Mouse (Mus musculus) embryonic facial prominence, embryonic 15.5 days (tissue): Measurements from ENCODE around the gene Slc4a4. TPM values are rescaled to one million over a fixed set of nuclear protein-coding genes. Genes with fewer than 3 reads are reported as not detected.
"Not testable (repeated sequence)": the region's sequence is repeated elsewhere in the genome, so short reads cannot be mapped to it uniquely, and the experiment has no call there.

Experiments used
- ATAC-seq: fragments of 200-750 bp; cut with Nextera tagmentation; 2 replicates; pipeline ENCODE4 v1.8.0; 2017; ENCODE audit warnings: low read depth, moderate TSS enrichment; ENCODE audit not compliant: insufficient number of reproducible peaks, low FRiP score, low TSS enrichment
- H3K27ac ChIP-seq: fragments of 300-500 bp; sonication (generic); replicated peaks from 2 replicates; pipeline ENCODE4 v1.5.1; 2015; ENCODE audit warnings: mild to moderate bottlenecking, inconsistent platforms
- H3K27me3 ChIP-seq: fragments of 300-500 bp; sonication (generic); 2 replicates; pipeline ENCODE4 v1.6.1; 2015; ENCODE audit warnings: inconsistent platforms
- H3K36me3 ChIP-seq: fragments of 300-500 bp; sonication (generic); 2 replicates; pipeline ENCODE4 v1.6.1; 2015; ENCODE audit warnings: mild to moderate bottlenecking, inconsistent platforms
- H3K4me1 ChIP-seq: fragments of 300-500 bp; sonication (generic); 2 replicates; pipeline ENCODE4 v1.6.1; 2015; ENCODE audit warnings: inconsistent platforms
- H3K4me2 ChIP-seq: fragments of 300-500 bp; sonication (generic); replicated peaks from 2 replicates; pipeline ENCODE4 v1.6.1; 2015; ENCODE audit warnings: mild to moderate bottlenecking, inconsistent platforms
- H3K4me3 ChIP-seq: fragments of 300-500 bp; sonication (generic); replicated peaks from 2 replicates; pipeline ENCODE4 v1.5.1; 2015; ENCODE audit warnings: mild to moderate bottlenecking, inconsistent platforms
- H3K9ac ChIP-seq: fragments of 300-500 bp; sonication (generic); 2 replicates; pipeline ENCODE4 v1.6.1; 2015; ENCODE audit warnings: inconsistent platforms
- H3K9me3 ChIP-seq: fragments of 300-500 bp; sonication (generic); replicated peaks from 2 replicates; pipeline ENCODE4 v1.6.1; 2016; ENCODE audit warnings: inconsistent platforms
- WGBS: fragments of 180-500 bp; shearing (Covaris S2); methylation state at CpG from one replicate; pipeline ENCODE4 v1.1.7; 2015; 5-methylcytosine and 5-hydroxymethylcytosine counted together
- polyA plus RNA-seq: library from polyadenylated mRNA; unstranded; fragments of >200 nt; fragmentation: Nextera tagmentation; extraction: Ambion mirVana; gene quantifications from 2 replicates; pipeline ENCODE4 v1.2.1, GENCODE M21; 2015

Gene Slc4a4
- polyA plus RNA-seq, 1 experiment from 2014 or later: 2.8 TPM

- H3K27me3 ChIP-seq: no peaks in the 10 kb centered on the region
- 77% methylated on average over 3 of the region's 3 CpGs for WGBS
- H3K9ac ChIP-seq: no peak overlapping the region
- no peaks in the 10 kb centered on the region for H3K9me3 ChIP-seq
- H3K36me3 ChIP-seq: no peaks in the 10 kb centered on the region
- no peaks in the 10 kb centered on the region for H3K4me1 ChIP-seq
- H3K4me2 ChIP-seq: no peak overlapping the region
- no peak overlapping the region for H3K27ac ChIP-seq
- H3K4me3 ChIP-seq: no peak overlapping the region
- no peak for ATAC-seq
Measured at GRCm38 (mm10) chr5:88982040-88982736, 95.6 kb downstream of the Slc4a4 start.

- no peak overlapping the region for H3K27ac ChIP-seq
- no peak overlapping the region for H3K9ac ChIP-seq
- H3K36me3 ChIP-seq: no peaks in the 10 kb centered on the region
- no peak overlapping the region for H3K4me3 ChIP-seq
- H3K4me1 ChIP-seq: no peaks in the 10 kb centered on the region
- H3K4me2 ChIP-seq: no peak overlapping the region
- ATAC-seq: no peak
- no peaks in the 10 kb centered on the region for H3K27me3 ChIP-seq
- 90% methylated on average over 2 of the region's 2 CpGs for WGBS
- no peaks in the 10 kb centered on the region for H3K9me3 ChIP-seq
Measured at GRCm38 (mm10) chr5:88983170-88983569, 96.6 kb downstream of the Slc4a4 start.

- Histone ChIP-seq H3K27ac (no peak overlapping the region), H3K36me3 (no peaks in the 10 kb centered on the region), H3K4me2 (no peak overlapping the region), H3K4me1 (no peaks in the 10 kb centered on the region), H3K27me3 (no peaks in the 10 kb centered on the region), H3K9ac (no peak overlapping the region), H3K4me3 (no peak overlapping the region), H3K9me3 (no peaks in the 10 kb centered on the region)
- no peak for ATAC-seq
- WGBS: 85% methylated on average over 7 of the region's 7 CpGs
Measured at GRCm38 (mm10) chr5:88983652-88984051, 97.0 kb downstream of the Slc4a4 start.

GRCm38 (mm10) chr5:88989018-88989417 is 102.4 kb downstream of the Slc4a4 start:
- no peak for ATAC-seq
- no peaks in the 10 kb centered on the region for H3K27me3 ChIP-seq
- no peak overlapping the region for H3K4me2 ChIP-seq
- H3K9me3 ChIP-seq: no peaks in the 10 kb centered on the region
- no peak overlapping the region for H3K4me3 ChIP-seq
- H3K27ac ChIP-seq: no peak overlapping the region
- H3K4me1 ChIP-seq: no peaks in the 10 kb centered on the region
- no peak overlapping the region for H3K9ac ChIP-seq
- no peaks in the 10 kb centered on the region for H3K36me3 ChIP-seq

- Histone ChIP-seq H3K4me3 (no peak overlapping the region), H3K27me3 (no peaks in the 10 kb centered on the region), H3K9me3 (no peaks in the 10 kb centered on the region), H3K9ac (no peak overlapping the region), H3K4me2 (no peak overlapping the region), H3K27ac (no peak overlapping the region), H3K36me3 (no peaks in the 10 kb centered on the region), H3K4me1 (no peaks in the 10 kb centered on the region)
- 78% methylated on average over 9 of the region's 9 CpGs for WGBS
- no peak for ATAC-seq
Measured at GRCm38 (mm10) chr5:88990196-88990747, 103.7 kb downstream of the Slc4a4 start.

GRCm38 (mm10) chr5:88991309-88991708 is 104.7 kb downstream of the Slc4a4 start:
- H3K4me3 ChIP-seq, H3K4me1 ChIP-seq, H3K4me2 ChIP-seq, H3K36me3 ChIP-seq, H3K9me3 ChIP-seq, H3K27me3 ChIP-seq, H3K27ac ChIP-seq, ATAC-seq, H3K9ac ChIP-seq: not testable (repeated sequence)
- WGBS: 79% methylated on average over 2 of the region's 2 CpGs

- H3K4me3 ChIP-seq: no peak overlapping the region
- no peak overlapping the region for H3K27ac ChIP-seq
- WGBS: 87% methylated on average over 5 of the region's 5 CpGs
- ATAC-seq: no peak
- no peaks in the 10 kb centered on the region for H3K4me1 ChIP-seq
- no peaks in the 10 kb centered on the region for H3K27me3 ChIP-seq
- no peaks in the 10 kb centered on the region for H3K36me3 ChIP-seq
- H3K9me3 ChIP-seq: no peaks in the 10 kb centered on the region
- no peak overlapping the region for H3K9ac ChIP-seq
- H3K4me2 ChIP-seq: no peak overlapping the region
Measured at GRCm38 (mm10) chr5:88994533-88994932, 107.9 kb downstream of the Slc4a4 start.

- 92% methylated on average over 8 of the region's 8 CpGs for WGBS
- H3K4me2 ChIP-seq: no peak overlapping the region
- no peaks in the 10 kb centered on the region for H3K4me1 ChIP-seq
- H3K9ac ChIP-seq: no peak overlapping the region
- H3K27ac ChIP-seq: no peak overlapping the region
- ATAC-seq: no peak
- no peaks in the 10 kb centered on the region for H3K36me3 ChIP-seq
- no peaks in the 10 kb centered on the region for H3K27me3 ChIP-seq
- H3K9me3 ChIP-seq: no peaks in the 10 kb centered on the region
- H3K4me3 ChIP-seq: no peak overlapping the region
Measured at GRCm38 (mm10) chr5:88996246-88996645, 109.6 kb downstream of the Slc4a4 start.

- H3K36me3 ChIP-seq: no peaks in the 10 kb centered on the region
- whole genome bisulfite sequencing: 90% methylated on average over 6 of the region's 6 CpGs
Measured at GRCm38 (mm10) chr5:88997277-88997676, 110.7 kb downstream of the Slc4a4 start.

GRCm38 (mm10) chr5:88999793-89000192 is 113.2 kb downstream of the Slc4a4 start:
- no peak overlapping the region for H3K4me3 ChIP-seq
- no peaks in the 10 kb centered on the region for H3K4me1 ChIP-seq
- H3K27me3 ChIP-seq: no peaks in the 10 kb centered on the region
- WGBS: 89% methylated on average over 6 of the region's 6 CpGs
- no peak overlapping the region for H3K27ac ChIP-seq
- no peak for ATAC-seq
- H3K4me2 ChIP-seq: no peak overlapping the region
- no peaks in the 10 kb centered on the region for H3K9me3 ChIP-seq
- no peaks in the 10 kb centered on the region for H3K36me3 ChIP-seq
- H3K9ac ChIP-seq: no peak overlapping the region

More at GRCm38 (mm10) chr5:88997277-88997676, 110.7 kb downstream of the Slc4a4 start:
- ATAC-seq: no peak
- H3K27me3 ChIP-seq: no peaks in the 10 kb centered on the region
- no peaks in the 10 kb centered on the region for H3K9me3 ChIP-seq
- no peak overlapping the region for H3K4me2 ChIP-seq
- no peak overlapping the region for H3K27ac ChIP-seq
- H3K4me3 ChIP-seq: no peak overlapping the region
- no peaks in the 10 kb centered on the region for H3K4me1 ChIP-seq
- H3K9ac ChIP-seq: no peak overlapping the region

GRCm38 (mm10) chr5:89000598-89000997 is 114.0 kb downstream of the Slc4a4 start:
- no peak overlapping the region for H3K4me3 ChIP-seq
- 94% methylated on average over 7 of the region's 7 CpGs for WGBS
- no peaks in the 10 kb centered on the region for H3K9me3 ChIP-seq
- no peak overlapping the region for H3K9ac ChIP-seq
- H3K4me2 ChIP-seq: no peak overlapping the region
- no peaks in the 10 kb centered on the region for H3K4me1 ChIP-seq
- no peak for ATAC-seq
- no peak overlapping the region for H3K27ac ChIP-seq
- H3K27me3 ChIP-seq: no peaks in the 10 kb centered on the region
- H3K36me3 ChIP-seq: no peaks in the 10 kb centered on the region

- ATAC-seq: no peak
- no peak overlapping the region for H3K9ac ChIP-seq
- no peaks in the 10 kb centered on the region for H3K9me3 ChIP-seq
- WGBS: 14% methylated on average over 5 of the region's 5 CpGs
- no peak overlapping the region for H3K4me3 ChIP-seq
- H3K36me3 ChIP-seq: no peaks in the 10 kb centered on the region
- no peaks in the 10 kb centered on the region for H3K27me3 ChIP-seq
- no peak overlapping the region for H3K27ac ChIP-seq
- H3K4me2 ChIP-seq: no peak overlapping the region
- peaks cover 8% of the 10 kb centered on the region; the same call in 1 of the 2 replicates for H3K4me1 ChIP-seq
Measured at GRCm38 (mm10) chr5:89010116-89010515, 123.5 kb downstream of the Slc4a4 start.
